Mouse (Mus musculus): ENCODE measurements around the gene Rab10.

Gene Rab10

GRCm38 (mm10) chr12:3223352-3223751 is 86.4 kb downstream of the Rab10 start:
- Histone ChIP-seq H3K4me1 (replicated peaks; ENCODE audit: low read depth, low read length) (no peaks in the 10 kb centered on the region), H3K4me3 (replicated peaks; ENCODE audit: low read length) (no peak overlapping the region), H3K9me3 (ENCODE audit: low read length) (no peaks in the 10 kb centered on the region), H3K36me3 (ENCODE audit: insufficient read depth, low read length) (no peaks in the 10 kb centered on the region), H3K27me3 (ENCODE audit: insufficient read depth, low read length) (no peaks in the 10 kb centered on the region)
- TF ChIP-seq NANOG (IDR thresholded peaks at IDR 0.05; ENCODE audit: borderline replicate concordance, low read length): no peak
- TF ChIP-seq POU5F1 (IDR thresholded peaks at IDR 0.05; ENCODE audit: borderline replicate concordance, low read length): no peak

- Histone ChIP-seq H3K4me3 (replicated peaks; ENCODE audit: low read length) (no peak overlapping the region), H3K27me3 (ENCODE audit: insufficient read depth, low read length) (no peaks in the 10 kb centered on the region), H3K4me1 (replicated peaks; ENCODE audit: low read depth, low read length) (no peaks in the 10 kb centered on the region; the same call in 1 of the 2 replicates), H3K36me3 (ENCODE audit: insufficient read depth, low read length) (no peaks in the 10 kb centered on the region), H3K9me3 (ENCODE audit: low read length) (no peaks in the 10 kb centered on the region)
- no peak for TF ChIP-seq CTCF (conservative IDR thresholded peaks at IDR 0.05; ENCODE audit: low read length)
- TF ChIP-seq NANOG (IDR thresholded peaks at IDR 0.05; ENCODE audit: borderline replicate concordance, low read length): no peak
- TF ChIP-seq POU5F1 (IDR thresholded peaks at IDR 0.05; ENCODE audit: borderline replicate concordance, low read length): no peak
Measured at GRCm38 (mm10) chr12:3210181-3210580, 99.6 kb downstream of the Rab10 start.

DNA sequence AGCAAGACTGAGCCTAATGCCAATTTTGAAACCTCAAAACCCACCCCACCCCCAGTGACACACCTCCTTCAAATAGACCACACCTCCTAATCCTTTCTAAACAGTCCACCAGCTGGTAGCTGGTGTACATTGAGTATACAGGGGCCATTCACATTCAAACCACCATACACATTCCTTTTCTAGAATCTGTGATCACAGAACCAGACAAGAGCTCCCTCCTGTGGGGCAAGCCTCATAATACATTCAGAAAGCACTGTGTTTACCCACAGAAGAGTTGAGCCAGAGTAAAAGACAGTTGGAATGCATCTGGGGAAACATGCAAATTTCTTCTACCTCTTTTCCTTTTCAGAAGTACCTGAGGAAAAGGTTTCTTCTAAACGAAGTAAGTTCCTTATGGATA is 100.6 kb downstream of the Rab10 start:
- Histone ChIP-seq H3K4me1 (replicated peaks; ENCODE audit: low read depth, low read length) (no peaks in the 10 kb centered on the region; the same call in 1 of the 2 replicates), H3K27me3 (ENCODE audit: insufficient read depth, low read length) (no peaks in the 10 kb centered on the region), H3K4me3 (replicated peaks; ENCODE audit: low read length) (no peak overlapping the region), H3K9me3 (ENCODE audit: low read length) (no peaks in the 10 kb centered on the region), H3K36me3 (ENCODE audit: insufficient read depth, low read length) (no peaks in the 10 kb centered on the region)
- TF ChIP-seq NANOG (IDR thresholded peaks at IDR 0.05; ENCODE audit: borderline replicate concordance, low read length): no peak
- TF ChIP-seq CTCF (conservative IDR thresholded peaks at IDR 0.05; ENCODE audit: low read length): no peak
- no peak for TF ChIP-seq POU5F1 (IDR thresholded peaks at IDR 0.05; ENCODE audit: borderline replicate concordance, low read length)

Data from E14TG2a.4 (cell line).